Mouse (Mus musculus) urinary bladder, postnatal 4 days (tissue): ENCODE measurements around the gene Hoxa3.

ENCODE experiments used
- DNase-seq, 2 experiments: peaks; one replicate each; pipeline ENCODE4 v3.0.0; 2021 to 2022; ENCODE audit warnings: low spot score in 2 of 2

Hoxa3 gene

GRCm38 (mm10) chr6:52246916-52247315, 33.8 kb upstream of the Hoxa3 start:
- DNase-seq = no peak

GRCm38 (mm10) chr6:52246403-52246803, 33.3 kb upstream of the Hoxa3 start:
- peak in 1 of 2 experiments; percentile 61 for DNase-seq

GRCm38 (mm10) chr6:52245757-52246142, 32.6 kb upstream of the Hoxa3 start, which contains the start of gene Hoxa11:
Gene Hoxa11 (minus strand): TSS chr6:52245810.
- DNase-seq = peak in 1 of 2 experiments; percentile 63

GRCm38 (mm10) chr6:52245040-52245756, 32.1 kb upstream of the Hoxa3 start:
- peak in 1 of 2 experiments; percentile 60 for DNase-seq

- DNase-seq = peak in 1 of 2 experiments; percentile 49
These were observed 31.4 kb upstream of the Hoxa3 start for GRCm38 (mm10) chr6:52244471-52245039.

- DNase-seq = peak in 1 of 2 experiments; percentile 59
These were observed 30.6 kb upstream of the Hoxa3 start for GRCm38 (mm10) chr6:52243681-52244121.

GRCm38 (mm10) chr6:52242801-52243332, 29.7 kb upstream of the Hoxa3 start:
- DNase-seq = peak in 1 of 2 experiments; percentile 58

- DNase-seq = peak in 1 of 2 experiments; percentile 54
These were observed 28.0 kb upstream of the Hoxa3 start for GRCm38 (mm10) chr6:52241001-52241621.

GRCm38 (mm10) chr6:52240389-52241000, 27.4 kb upstream of the Hoxa3 start, which contains the start of gene Hoxa10:
Gene Hoxa10 (minus strand): TSS chr6:52240854.
- peak; percentile 86 to 95 for DNase-seq

GRCm38 (mm10) chr6:52239625-52240388, 26.7 kb upstream of the Hoxa3 start:
- peak in 1 of 2 experiments; percentile 59 for DNase-seq

- DNase-seq = peak in 1 of 2 experiments; percentile 52
These were observed 25.8 kb upstream of the Hoxa3 start for GRCm38 (mm10) chr6:52238976-52239375.

- DNase-seq = peak in 1 of 2 experiments; percentile 55
These were observed 25.0 kb upstream of the Hoxa3 start for GRCm38 (mm10) chr6:52238155-52238545.

GRCm38 (mm10) chr6:52237346-52238154, 24.4 kb upstream of the Hoxa3 start:
- DNase-seq = peak in 1 of 2 experiments; percentile 56

GRCm38 (mm10) chr6:52236806-52237205, 23.7 kb upstream of the Hoxa3 start:
- DNase-seq = peak in 1 of 2 experiments; percentile 38

- no peak for DNase-seq
These were observed 22.7 kb upstream of the Hoxa3 start for GRCm38 (mm10) chr6:52235866-52236265.

GRCm38 (mm10) chr6:52235267-52235666, 22.1 kb upstream of the Hoxa3 start:
- DNase-seq = no peak

GRCm38 (mm10) chr6:52234428-52235140, 21.4 kb upstream of the Hoxa3 start:
- DNase-seq = peak in 1 of 2 experiments; percentile 78

GRCm38 (mm10) chr6:52233546-52234427, 20.7 kb upstream of the Hoxa3 start:
- DNase-seq = peak; percentile 79 to 88
